Mouse (Mus musculus) embryonic fibroblast, embryonic 13.5 days (primary cell): Measurements from ENCODE around the gene Lpin1.

ENCODE experiments used
- CTCF ChIP-seq: IDR thresholded peaks from 2 replicates; pipeline ENCODE4 v1.5.1; 2011; ENCODE audit warnings: mild to moderate bottlenecking, control low read depth, low read length, moderate library complexity, borderline replicate concordance; ENCODE audit not compliant: insufficient read depth
- POLR2A ChIP-seq: IDR thresholded peaks from 2 replicates; pipeline ENCODE4 v1.6.1; 2011; ENCODE audit warnings: low read depth, mild to moderate bottlenecking, control low read depth, low read length, moderate library complexity

- TF ChIP-seq CTCF (no peak), POLR2A (no peak)
Measured at GRCm38 (mm10) chr12:16620230-16620629, 9.5 kb upstream of the Lpin1 start.
